Mouse (Mus musculus): Measurements from ENCODE around the gene Arhgap24. TPM values are rescaled to one million over a fixed set of nuclear protein-coding genes. Genes with fewer than 3 reads are reported as not detected.

Gene Arhgap24
- polyA plus RNA-seq, 1 experiment from 2014 or later = 4.2 TPM

- DNase-seq (ENCODE audit: low spot score) = no peak
- Histone ChIP-seq H3K27ac (ENCODE audit: low read depth, low read length) (no peak overlapping the region), H3K4me3 (ENCODE audit: low read depth, low read length) (no peak overlapping the region), H3K9ac (ENCODE audit: low read length) (no peak overlapping the region), H3K9me3 (ENCODE audit: control insufficient read depth, low read length) (no peaks in the 10 kb centered on the region), H3K36me3 (ENCODE audit: control insufficient read depth, insufficient read depth, low read length) (no peaks in the 10 kb centered on the region), H3K27me3 (ENCODE audit: control insufficient read depth, insufficient read depth, low read length) (no peaks in the 10 kb centered on the region), H3K4me2 (ENCODE audit: low read depth) (no peak overlapping the region), H3K4me1 (ENCODE audit: control insufficient read depth, insufficient read depth, low read length) (no peaks in the 10 kb centered on the region)
- WGBS = 76% methylated on average over 8 of the region's 8 CpGs
- ATAC-seq (ENCODE audit: insufficient read depth, low FRiP score, low TSS enrichment) = no peak
These were observed 466.0 kb downstream of the Arhgap24 start for GRCm38 (mm10) chr5:102947061-102947711.
